Mouse (Mus musculus) forelimb bud, embryonic 11.5 days (tissue): ENCODE results near the gene Bax.
"Not testable (repeated sequence)": the region's sequence is repeated elsewhere in the genome, so short reads cannot be mapped to it uniquely, and the experiment has no call there.

Source experiments
- DNase-seq: peaks from one replicate; pipeline ENCODE4 v3.0.0-alpha.2; 2012; ENCODE audit warnings: low read depth, low spot score

Bax gene

DNA sequence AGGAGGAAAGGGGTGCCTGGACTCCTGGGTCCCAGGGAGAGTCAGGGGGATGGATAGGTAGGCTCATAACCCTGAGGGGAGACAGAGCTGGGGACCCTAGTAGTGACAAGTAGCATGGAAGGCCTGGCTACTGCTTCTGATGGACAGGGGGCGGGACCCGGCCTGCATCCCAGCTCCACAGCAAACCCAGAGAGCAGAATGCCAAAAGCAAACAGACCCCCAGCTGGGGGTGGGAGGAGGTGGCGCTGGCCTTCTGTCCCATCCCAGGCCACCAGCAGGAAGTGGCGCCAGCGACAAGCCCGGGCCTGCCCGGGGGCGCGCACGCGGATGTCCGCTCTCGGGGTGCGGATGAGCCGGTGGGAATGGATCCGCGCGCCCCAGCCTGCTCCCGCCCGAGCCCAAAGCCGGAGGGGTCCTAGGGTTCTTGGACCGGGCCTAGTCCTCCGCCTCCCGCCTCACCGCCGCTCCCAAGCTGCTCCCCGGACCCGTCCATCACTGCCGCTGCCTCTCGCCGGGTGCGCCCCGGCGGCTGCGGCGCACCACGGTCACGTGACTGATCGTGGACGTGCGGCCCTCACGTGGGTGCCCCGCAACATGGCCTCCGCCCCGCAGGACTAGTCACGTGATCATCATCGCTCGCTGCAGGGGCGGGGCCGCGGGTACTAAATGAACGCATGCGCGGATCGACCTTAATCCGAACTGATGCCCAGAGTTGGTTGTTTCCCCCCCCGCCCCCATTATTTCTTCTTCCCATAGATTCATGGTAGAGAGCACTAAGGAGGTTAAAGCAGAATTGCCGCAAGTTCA, at the start of gene Bax:
Gene Bax, minus strand, starts transcription at position 616 of the 807 bp plus-strand sequence.
- DNase-seq = peak; percentile 96

GRCm38 (mm10) chr7:45515436-45515835, 48.7 kb upstream of the Bax start:
- no peak for DNase-seq

DNA sequence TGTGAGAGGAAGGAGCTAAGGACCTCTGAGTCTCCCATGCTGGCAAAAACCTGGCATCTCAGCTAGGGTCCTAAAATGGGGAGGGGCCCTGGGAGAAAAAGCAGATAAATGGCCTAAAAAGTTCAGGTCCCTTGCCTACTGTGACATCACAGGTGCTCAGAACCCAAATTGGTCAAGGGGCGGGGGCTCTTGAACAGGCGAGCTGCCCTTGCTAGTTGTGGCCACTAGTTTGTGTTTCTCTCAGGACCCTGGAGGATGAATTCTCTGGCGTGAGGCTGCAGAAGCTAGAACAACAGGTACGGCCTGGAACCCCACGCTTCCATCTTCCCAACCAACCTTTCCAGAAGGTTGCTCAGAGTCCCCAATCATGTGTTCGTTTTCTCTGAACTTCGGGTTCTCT, 47.7 kb upstream of the Bax start:
- no peak for DNase-seq

- peak; percentile 91 for DNase-seq
Observed at GRCm38 (mm10) chr7:45509912-45510787, 43.5 kb upstream of the Bax start, which contains the start of gene Nucb1. TSS of gene Nucb1 (minus strand) at chr7:45510406.

DNA sequence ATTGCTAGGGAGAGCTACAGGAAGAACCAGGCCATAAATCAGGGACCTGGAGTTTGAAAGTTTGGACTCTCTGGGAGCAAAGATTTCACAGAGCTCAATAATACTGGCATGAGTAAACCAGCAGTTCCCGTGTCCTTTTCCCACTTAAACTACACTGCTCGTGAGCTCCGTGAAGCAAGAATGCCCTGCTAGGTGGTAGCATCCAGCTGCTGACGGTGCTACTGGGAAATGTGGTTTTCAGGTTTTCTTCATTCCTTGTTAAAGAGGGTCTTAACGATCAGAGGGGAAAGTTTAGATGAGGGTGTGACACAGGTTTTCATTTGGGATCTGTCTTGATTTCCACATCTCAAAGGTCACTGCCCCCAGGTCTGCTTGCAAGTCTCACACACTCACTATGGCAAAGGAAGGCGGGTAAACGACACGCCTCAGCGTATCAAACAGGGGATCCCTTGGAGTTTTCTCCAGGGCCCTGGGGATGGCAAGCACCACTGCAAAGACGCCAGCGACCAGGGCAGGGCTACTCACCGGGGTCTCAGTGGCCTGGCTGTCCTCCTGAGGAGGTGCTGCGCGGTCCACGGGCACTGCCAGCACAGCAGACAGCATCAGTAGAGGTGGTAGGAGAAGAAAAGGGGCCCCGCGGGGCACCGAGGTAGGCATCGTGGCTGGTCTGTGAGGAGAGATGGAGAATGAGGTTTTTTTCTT, 42.6 kb upstream of the Bax start:
- DNase-seq = no peak

DNA sequence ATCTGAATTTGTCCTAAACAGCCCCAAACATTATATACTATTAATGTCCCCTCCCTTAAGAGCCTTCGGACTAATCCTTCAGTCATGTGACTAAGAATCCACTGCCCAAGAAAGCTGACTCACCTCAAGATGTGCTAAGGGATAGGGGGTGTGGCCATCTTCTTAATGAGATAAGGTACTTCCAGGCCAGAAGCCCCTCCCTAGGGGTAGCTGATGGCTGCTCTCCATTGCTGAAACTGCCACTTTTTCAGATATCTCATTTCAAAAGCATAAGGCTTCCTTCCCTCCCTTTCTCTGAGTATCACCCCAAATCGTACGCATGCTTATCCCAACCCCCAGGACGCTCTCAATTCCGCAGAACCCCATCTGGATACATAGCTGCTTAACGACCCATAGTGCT, 41.9 kb upstream of the Bax start:
- DNase-seq = no peak

GRCm38 (mm10) chr7:45507583-45507982, 40.9 kb upstream of the Bax start:
- no peak for DNase-seq

DNA sequence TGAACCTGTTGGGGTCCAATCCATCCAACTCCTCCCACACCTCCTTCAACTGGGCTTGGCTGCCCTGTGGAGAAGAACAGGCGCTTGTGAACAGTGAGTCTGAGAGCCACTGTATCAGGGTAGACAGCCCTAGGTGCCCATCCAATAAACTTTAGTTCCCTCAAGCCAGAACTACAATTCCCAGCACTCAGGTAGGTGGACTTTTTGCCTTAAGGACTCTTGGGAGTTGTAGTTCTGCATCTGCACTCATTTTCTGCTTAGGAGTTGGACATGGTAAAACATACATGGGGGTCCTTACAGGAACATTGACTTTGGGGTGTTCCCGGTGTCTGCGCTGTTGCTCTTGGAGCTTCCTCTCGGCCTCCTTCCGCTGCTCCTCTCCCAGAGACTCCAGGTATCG, 31.7 kb upstream of the Bax start:
- no peak for DNase-seq

DNA sequence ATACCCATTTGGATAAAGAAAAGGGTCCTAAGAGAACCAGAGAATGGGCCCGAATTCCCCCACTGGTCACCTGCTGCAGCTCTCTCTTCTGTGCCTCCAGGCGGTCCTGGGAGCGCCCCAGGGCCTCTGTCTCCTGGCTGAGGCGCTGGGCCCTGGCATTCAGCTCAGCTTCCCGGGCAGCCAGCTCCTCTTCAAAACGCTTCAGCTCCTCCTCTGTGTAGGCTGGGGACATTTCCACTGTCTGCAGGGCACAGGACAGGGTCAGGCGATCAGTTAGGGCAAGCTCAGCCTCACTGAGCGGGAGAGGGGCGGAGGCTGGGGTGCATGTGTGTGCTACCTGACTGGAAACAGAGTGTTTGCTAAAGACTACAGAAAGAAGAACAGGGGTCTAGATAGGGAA, 27.9 kb upstream of the Bax start:
- no peak for DNase-seq

- DNase-seq = no peak
Observed at GRCm38 (mm10) chr7:45492951-45493350, 26.3 kb upstream of the Bax start.

- no peak for DNase-seq
Observed at GRCm38 (mm10) chr7:45492225-45492844, 25.6 kb upstream of the Bax start.

DNA sequence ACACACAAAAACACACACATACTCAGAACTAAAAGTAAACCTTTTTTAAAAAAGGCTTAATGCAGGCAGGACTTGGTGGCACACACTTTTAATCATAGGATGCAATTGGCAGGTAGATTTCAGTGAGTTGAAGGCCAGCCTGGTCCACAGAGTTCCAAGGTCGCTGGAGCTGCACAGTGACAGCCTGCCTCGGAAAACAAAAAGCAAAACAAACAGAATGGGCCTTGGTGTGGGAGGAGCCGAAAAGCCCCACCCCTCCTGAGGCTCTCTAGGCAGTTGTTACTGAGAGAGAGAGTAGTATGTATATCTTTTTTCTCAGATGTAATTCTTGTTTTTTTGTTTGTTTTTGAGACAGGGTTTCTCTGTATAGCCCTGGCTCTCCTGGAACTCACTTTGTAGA, 24.6 kb upstream of the Bax start:
- no peak for DNase-seq

DNA sequence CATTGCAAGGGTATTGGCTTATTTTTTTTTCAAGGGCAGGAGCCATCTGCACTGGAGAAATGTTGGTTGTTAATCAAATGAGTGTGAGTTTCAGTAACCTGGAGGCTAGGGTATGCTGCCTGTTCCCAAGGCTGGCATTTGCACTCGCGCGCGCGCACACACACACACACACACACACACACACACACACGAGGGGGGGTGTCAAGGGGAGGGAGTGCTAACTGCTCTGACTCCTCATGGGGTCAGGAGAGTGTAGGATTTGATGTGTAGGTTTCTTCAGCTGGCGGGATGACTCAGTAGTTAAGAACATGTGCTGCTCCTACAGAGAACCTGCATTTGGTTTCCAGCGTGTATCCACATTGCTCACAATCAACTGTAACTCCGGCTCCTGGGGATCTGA, 24.1 kb upstream of the Bax start:
- DNase-seq = no peak

DNA sequence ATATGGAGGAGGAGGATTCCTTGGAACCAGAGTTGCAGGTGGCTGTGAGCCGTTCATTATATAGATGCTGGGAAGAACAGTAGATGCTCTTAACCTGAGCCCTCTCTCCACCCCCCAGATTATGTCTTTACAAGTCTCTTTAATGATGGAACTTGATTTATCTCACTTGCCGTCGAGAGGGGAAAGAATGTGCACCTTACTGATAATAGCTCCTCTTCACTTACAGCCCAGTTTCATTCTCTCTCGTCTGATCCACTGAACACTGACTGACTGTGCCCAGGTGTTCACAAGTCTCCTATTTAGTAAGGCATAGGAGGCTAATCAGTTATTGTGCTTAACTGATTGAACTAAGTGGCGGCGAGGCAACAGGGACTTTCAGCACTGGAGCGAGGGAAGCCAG, 22.9 kb upstream of the Bax start:
- DNase-seq = no peak

DNA sequence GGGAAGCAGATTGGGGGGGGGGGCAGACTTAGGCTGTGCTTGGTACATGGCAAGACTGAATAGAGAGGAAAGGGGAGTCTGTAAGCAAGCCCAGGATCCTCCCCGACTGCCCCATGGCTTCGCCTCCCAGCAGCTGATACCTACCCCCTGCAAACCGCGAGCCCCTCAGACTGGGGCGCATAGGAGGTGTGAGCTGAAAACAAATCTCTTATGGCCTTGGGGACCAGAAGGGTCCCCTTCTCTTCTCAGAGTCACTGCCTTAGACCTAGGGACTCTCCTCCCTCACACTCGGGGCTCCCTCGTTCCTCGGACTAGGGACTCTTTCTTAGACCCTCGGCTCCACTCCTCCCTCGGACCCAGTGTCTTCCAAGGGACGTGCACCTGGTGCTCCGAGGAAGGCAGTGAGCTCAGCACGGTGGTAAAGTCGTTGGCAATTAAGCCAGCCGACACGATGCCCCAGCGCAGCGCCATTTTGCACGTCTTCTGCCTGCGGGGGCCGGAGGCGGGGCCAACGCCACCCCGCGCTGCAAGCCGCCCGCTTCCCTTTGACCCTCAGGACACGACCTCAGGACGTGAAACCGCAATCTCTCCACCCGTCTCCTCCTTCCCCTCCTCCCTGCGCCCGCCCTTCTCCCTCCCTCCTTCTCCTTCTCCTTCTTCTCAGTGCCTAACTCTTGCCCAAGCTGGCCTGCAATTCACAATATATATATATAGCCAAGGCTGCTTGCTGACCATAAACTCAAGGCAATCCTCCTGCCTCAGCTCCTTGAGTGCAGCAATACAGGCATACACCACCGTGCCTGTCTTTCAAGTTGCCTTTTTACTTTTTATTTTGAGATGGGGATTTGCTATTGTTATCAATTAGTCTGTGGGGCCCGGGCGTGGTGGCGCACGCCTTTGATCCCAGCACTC, 21.9 kb upstream of the Bax start, which contains the start of gene Dhdh:
Gene Dhdh, minus strand, starts transcription at position 513 of the 912 bp plus-strand sequence.
- DNase-seq = no peak

DNA sequence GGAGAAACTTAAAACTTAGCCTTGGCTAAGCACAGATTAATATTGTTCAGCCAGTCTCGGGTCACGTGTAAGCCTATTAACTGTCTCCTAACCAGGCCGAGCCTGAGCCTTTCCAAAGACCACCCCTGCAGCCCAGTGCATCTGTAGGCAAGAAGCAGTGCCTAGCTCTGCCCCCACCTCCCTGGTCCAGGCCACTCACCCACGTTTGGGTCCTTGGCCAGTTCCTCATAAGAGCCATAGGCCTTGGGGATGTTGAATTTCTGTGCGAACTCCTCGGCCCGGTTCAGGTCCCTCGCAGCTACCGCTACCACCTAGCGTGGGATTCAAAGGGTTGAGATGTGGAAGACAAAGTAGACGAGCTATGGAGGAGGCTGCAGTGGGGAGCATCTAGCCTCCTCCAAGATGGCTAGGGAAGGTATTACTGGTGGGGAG, 21.2 kb upstream of the Bax start:
- no peak for DNase-seq

DNA sequence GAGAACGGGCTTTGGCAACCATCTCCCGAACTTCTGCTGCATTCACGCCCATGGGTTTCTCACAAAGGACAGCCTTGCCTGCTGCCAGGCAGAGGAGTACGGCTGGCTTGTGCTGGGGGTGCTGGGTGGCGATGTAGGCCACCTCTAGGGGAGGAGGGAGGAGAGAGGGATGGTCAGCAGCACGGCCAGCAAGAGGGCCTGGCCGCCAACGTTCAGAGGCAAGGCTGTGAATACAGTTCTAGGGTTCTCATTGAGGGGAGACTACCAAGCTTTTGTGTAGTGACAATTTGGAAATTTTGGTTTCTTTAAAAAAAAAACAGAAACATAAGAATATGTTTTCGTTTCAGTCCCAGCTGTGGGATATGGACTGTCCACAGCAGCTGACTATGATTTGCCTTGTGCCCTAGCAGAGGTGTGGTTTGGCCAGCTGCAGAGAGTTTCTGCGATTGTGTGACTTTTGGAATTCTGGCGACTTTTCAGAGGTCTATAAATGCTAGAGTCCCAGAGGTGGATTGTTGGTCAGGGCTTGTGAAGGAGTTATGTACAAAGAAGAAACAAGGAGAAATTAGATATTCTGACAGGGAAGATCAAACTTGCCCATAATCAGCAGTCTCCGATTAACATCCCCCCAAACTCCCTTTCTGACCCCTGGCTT, 20.2 kb upstream of the Bax start, which contains the start of gene Gm45808:
Gene Gm45808, minus strand, starts transcription at position 51 of the 655 bp plus-strand sequence.
- no peak for DNase-seq

- no peak for DNase-seq
Observed at GRCm38 (mm10) chr7:45486158-45486557, 19.5 kb upstream of the Bax start.

DNA sequence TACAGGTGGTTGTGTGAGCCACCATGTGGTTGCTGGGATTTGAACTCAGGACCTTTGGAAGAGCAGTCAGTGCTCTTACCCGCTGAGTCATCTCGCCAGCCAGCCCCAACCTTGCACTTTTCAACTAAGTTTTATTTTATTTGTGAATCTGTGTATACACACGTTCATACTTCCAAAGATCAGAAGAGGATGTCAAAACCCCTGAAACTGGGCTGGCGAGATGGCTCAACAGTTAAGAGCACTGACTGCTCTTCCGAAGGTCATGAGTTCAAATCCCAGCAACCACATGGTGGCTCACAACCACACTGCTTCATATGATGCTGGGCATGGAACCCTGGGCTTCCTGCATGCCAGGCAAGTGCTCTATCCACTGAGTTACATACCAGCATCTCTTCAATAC, 18.3 kb upstream of the Bax start:
- DNase-seq = not testable (repeated sequence)

DNA sequence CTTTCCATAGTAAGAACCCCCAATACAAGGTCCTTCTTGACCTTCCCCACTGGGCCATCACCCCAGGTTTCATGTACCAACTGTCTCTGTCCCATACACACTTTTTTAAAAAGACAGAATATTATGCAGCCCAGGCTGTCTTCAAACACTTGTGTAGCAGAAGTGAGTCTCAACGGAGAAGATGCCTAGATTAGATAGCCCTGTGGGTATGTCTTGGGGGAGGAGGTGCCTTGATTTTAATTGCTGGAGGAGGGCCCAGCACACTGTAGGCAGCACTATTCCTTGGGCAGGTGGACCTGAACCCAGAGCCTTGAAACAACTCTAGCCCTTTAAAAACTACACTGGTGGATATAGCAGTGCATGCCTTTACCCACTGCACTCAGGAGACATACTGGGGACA, 15.5 kb upstream of the Bax start:
- no peak for DNase-seq
